Mouse (Mus musculus) myocyte (in vitro differentiated cells): ENCODE measurements around the gene E4f1.

Source experiments
- MAX ChIP-seq: IDR thresholded peaks from one replicate; pipeline ENCODE4 v1.6.1; 2011; ENCODE audit warnings: low read depth, mild to moderate bottlenecking, control low read depth
- MYOD1 ChIP-seq, 3 experiments: IDR thresholded peaks; one replicate each; pipeline ENCODE4 v1.6.1; 2011; ENCODE audit warnings: control low read depth in 2 of 3, low read depth in 2 of 3, mild to moderate bottlenecking in 2 of 3, moderate library complexity in 1 of 3; ENCODE audit not compliant: insufficient read length in 2 of 3, control insufficient read depth in 1 of 3
- POLR2A ChIP-seq: IDR thresholded peaks from one replicate; pipeline ENCODE4 v1.6.1; 2011; ENCODE audit warnings: low read depth, mild to moderate bottlenecking, control low read depth, moderate library complexity; ENCODE audit not compliant: insufficient read length

DNA sequence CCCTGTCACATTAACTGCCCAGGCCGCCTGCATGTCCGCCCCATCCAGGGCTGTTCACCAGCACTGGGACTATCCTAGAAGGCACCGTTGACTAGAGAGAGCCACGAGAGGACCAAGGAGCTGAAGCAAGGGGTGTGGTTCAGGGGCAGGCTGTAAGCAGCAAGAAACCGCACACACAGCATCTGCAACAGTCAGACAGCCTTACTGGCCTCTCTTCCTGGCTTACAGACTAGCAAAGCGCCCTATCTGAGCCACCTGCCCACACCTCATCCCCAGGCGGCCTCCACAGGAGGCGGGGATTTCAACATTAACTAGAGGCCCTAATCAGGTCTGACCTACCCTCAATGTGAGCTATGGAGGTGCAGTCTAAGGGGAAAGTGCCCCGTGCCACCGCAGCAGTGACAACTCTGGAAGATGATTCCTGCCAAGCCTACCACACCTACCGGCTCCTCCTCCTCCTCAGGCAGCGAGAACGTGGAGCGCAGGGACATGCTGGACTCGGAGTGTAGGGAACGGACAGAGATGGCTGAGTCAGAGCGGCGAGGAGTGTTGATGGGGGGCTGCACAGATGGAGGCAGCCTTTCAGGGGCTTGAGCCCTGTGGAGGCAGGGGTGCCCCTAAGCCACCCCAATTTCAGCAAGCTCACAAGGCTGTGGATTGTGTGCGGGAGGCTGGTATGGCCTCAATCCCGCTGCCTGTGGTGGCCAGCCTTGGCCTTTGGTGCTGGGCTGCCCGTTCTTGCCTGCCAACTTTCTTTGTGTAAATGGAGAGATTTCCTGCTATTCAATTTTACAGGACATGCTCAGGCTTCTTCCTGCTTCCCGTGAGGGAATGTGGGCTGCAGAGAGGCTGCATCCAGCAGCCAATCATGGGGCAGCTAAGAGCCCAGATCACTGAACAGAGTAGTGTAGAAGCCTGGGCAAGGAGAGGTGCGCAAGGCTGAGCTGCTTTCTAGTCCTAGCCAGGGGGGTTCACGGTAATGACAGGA is 44.5 kb upstream of the E4f1 start:
- TF ChIP-seq MAX: no peak
- TF ChIP-seq MYOD1 (IDR thresholded peaks at IDR 0.05; ENCODE audit: control insufficient read depth in 1 of 3, insufficient read length in 2 of 3, low read depth in 2 of 3): no peak
- TF ChIP-seq POLR2A: no peak
